ENCODE assay signal across 17 mouse cellular contexts in genomic region chr4:117918261-117918660, GRCm38 (mm10). TPM values are rescaled to one million over a fixed set of nuclear protein-coding genes. Genes with fewer than 3 reads are reported as not detected.
DNase-seq lines count a peak whose midpoint lies in the region; ATAC-seq and TF ChIP-seq lines count a peak whose summit lies in the region.
"Had no signal": no experiment of that assay in that cellular context is flagged by ENCODE, and none has a peak within 500 bp of the region (broad histone marks: within the 10 kb centered on the region; RNA-seq: fewer than 3 reads in every experiment).

No protein-coding gene starts in this region.

- H3K27ac ChIP-seq in heart, embryonic 16.5 days (ENCODE audit: low read length), result peak overlapping the region; percentile 81
- H3K27ac ChIP-seq in heart, adult 2 months, result no peak overlapping the region
- peak overlapping the region; percentile 32 for H3K27ac ChIP-seq in liver, embryonic 13.5 days
- no peak overlapping the region for H3K27ac ChIP-seq in liver, embryonic 11.5 days (ENCODE audit: low read depth, low read length)
- peak overlapping the region; percentile 5 for H3K27ac ChIP-seq in macrophage
- H3K27ac ChIP-seq: hindbrain, embryonic 14.5 days; left cerebral cortex, adult 2 months; limb, embryonic 13.5 days; midbrain, embryonic 12.5 days had no signal

- intact Hi-C loops in heart, adult 2 months (cut with DNase I), result no loop called here

- ATAC-seq in heart, embryonic 16.5 days (replicated peaks; ENCODE audit: extremely low read depth, insufficient read depth, low FRiP score), result no peak
- ATAC-seq in liver, embryonic 13.5 days (ENCODE audit: low read depth), result no peak
- ATAC-seq in liver, embryonic 11.5 days (replicated peaks; ENCODE audit: low FRiP score), result no peak
- ATAC-seq: CD4-positive, CD25-positive, alpha-beta regulatory T cell, adult 4 months; Patski had no signal

- peak overlapping the region; percentile 22; the same call in 1 of the 2 replicates for H3K9ac ChIP-seq in heart, embryonic 16.5 days (ENCODE audit: low read length)
- H3K9ac ChIP-seq in heart, adult 2 months (ENCODE audit: low read depth, low read length), result no peak overlapping the region
- H3K9ac ChIP-seq in liver, embryonic 13.5 days, result no peak overlapping the region
- H3K9ac ChIP-seq in liver, embryonic 11.5 days (ENCODE audit: low read depth, low read length), result no peak overlapping the region
- H3K9ac ChIP-seq: hindbrain, embryonic 14.5 days; limb, embryonic 13.5 days; midbrain, embryonic 12.5 days had no signal

- no peak for TF ChIP-seq POLR2A in heart, adult 2 months (IDR thresholded peaks at IDR 0.05; ENCODE audit: insufficient read depth, low read depth, low read length)

- peaks cover 34% of the 10 kb centered on the region for H3K4me1 ChIP-seq in heart, embryonic 16.5 days (ENCODE audit: control insufficient read depth, insufficient read depth, low read length)
- peaks cover under 1% of the 10 kb centered on the region; the same call in 1 of the 2 replicates for H3K4me1 ChIP-seq in heart, adult 2 months (ENCODE audit: control insufficient read depth, insufficient read depth, low read length)
- peaks cover 49% of the 10 kb centered on the region for H3K4me1 ChIP-seq in liver, embryonic 13.5 days (replicated peaks)
- peaks cover 27% of the 10 kb centered on the region for H3K4me1 ChIP-seq in liver, embryonic 11.5 days (replicated peaks; ENCODE audit: control insufficient read depth, insufficient read depth, low read length)

- no peak overlapping the region for H3K4me3 ChIP-seq in heart, embryonic 16.5 days (ENCODE audit: low read length)
- H3K4me3 ChIP-seq in heart, adult 2 months, result no peak overlapping the region
- no peak overlapping the region for H3K4me3 ChIP-seq in liver, embryonic 13.5 days (replicated peaks)
- no peak overlapping the region for H3K4me3 ChIP-seq in liver, embryonic 11.5 days (ENCODE audit: low read depth, low read length)
- H3K4me3 ChIP-seq in macrophage (ENCODE audit: inconsistent target), result no peak overlapping the region
- H3K4me3 ChIP-seq: left cerebral cortex, adult 2 months; limb, embryonic 13.5 days; midbrain, embryonic 12.5 days had no signal

- TF ChIP-seq CTCF in heart, adult 2 months (IDR thresholded peaks at IDR 0.05), result no peak

- DNase-seq in heart, adult 2 months, result no peak
- no peak for DNase-seq in liver, embryonic 13.5 days
- DNase-seq in liver, embryonic 11.5 days (ENCODE audit: low spot score), result no peak
- peak; percentile 57 for DNase-seq in heart, postnatal 4 days
- no peak for DNase-seq in adrenal gland, postnatal 25 days
- DNase-seq: cerebellum, adult 18-20 months; gastrocnemius, postnatal 25 days; lung, postnatal 14 days; thymus, postnatal 14 days had no signal

- peak overlapping the region; percentile 22; the same call in 1 of the 2 replicates for H3K4me2 ChIP-seq in heart, embryonic 16.5 days (ENCODE audit: low read depth, low read length)
- H3K4me2 ChIP-seq in liver, embryonic 13.5 days, result no peak overlapping the region
- no peak overlapping the region for H3K4me2 ChIP-seq in liver, embryonic 11.5 days
- H3K4me2 ChIP-seq: hindbrain, embryonic 14.5 days; limb, embryonic 13.5 days; midbrain, embryonic 12.5 days had no signal

- 17% methylated on average over 3 of the region's 3 CpGs for WGBS in heart, embryonic 16.5 days
- WGBS in heart, adult 2 months, result 15% methylated on average over 3 of the region's 3 CpGs
- 70% methylated on average over 3 of the region's 3 CpGs for WGBS in liver, embryonic 13.5 days (ENCODE audit: insufficient replicate concordance)
- WGBS in liver, embryonic 11.5 days, result 66% methylated on average over 3 of the region's 3 CpGs
- WGBS in macrophage (ENCODE audit: missing documents), result 47% methylated on average over 3 of the region's 3 CpGs

- no peaks in the 10 kb centered on the region for H3K79me2 ChIP-seq in heart, adult 2 months (replicated peaks; ENCODE audit: control insufficient read depth, insufficient read depth, low read length)
- peaks cover 15% of the 10 kb centered on the region for H3K79me2 ChIP-seq in macrophage (ENCODE audit: inconsistent target)

- no peaks in the 10 kb centered on the region for H3K36me3 ChIP-seq in heart, embryonic 16.5 days (ENCODE audit: control insufficient read depth, insufficient read depth)
- H3K36me3 ChIP-seq in heart, adult 2 months (ENCODE audit: control insufficient read depth, insufficient read depth, low read length), result no peaks in the 10 kb centered on the region
- no peaks in the 10 kb centered on the region for H3K36me3 ChIP-seq in liver, embryonic 13.5 days
- H3K36me3 ChIP-seq in liver, embryonic 11.5 days (ENCODE audit: control insufficient read depth, insufficient read depth, low read length), result no peaks in the 10 kb centered on the region
- H3K36me3 ChIP-seq in macrophage (ENCODE audit: inconsistent target), result no peaks in the 10 kb centered on the region
- H3K36me3 ChIP-seq: limb, embryonic 13.5 days; midbrain, embryonic 12.5 days had no signal

- H3K9me3 ChIP-seq in heart, embryonic 16.5 days (replicated peaks; ENCODE audit: control insufficient read depth, low read length), result no peaks in the 10 kb centered on the region
- H3K9me3 ChIP-seq in liver, embryonic 13.5 days (replicated peaks), result no peaks in the 10 kb centered on the region
- no peaks in the 10 kb centered on the region for H3K9me3 ChIP-seq in liver, embryonic 11.5 days (ENCODE audit: control insufficient read depth, low read length)
- H3K9me3 ChIP-seq: limb, embryonic 13.5 days; midbrain, embryonic 12.5 days had no signal

- TF ChIP-seq EP300 in heart, adult 2 months (IDR thresholded peaks at IDR 0.05; ENCODE audit: insufficient read depth, low read depth, low read length), result no peak

- peaks cover 3% of the 10 kb centered on the region; the same call in 1 of the 2 replicates for H3K27me3 ChIP-seq in heart, embryonic 16.5 days (ENCODE audit: control insufficient read depth, insufficient read depth, low read length)
- no peaks in the 10 kb centered on the region for H3K27me3 ChIP-seq in heart, adult 2 months (ENCODE audit: control insufficient read depth, insufficient read depth, low read length)
- H3K27me3 ChIP-seq in liver, embryonic 13.5 days, result peaks cover 21% of the 10 kb centered on the region
- H3K27me3 ChIP-seq in liver, embryonic 11.5 days (replicated peaks; ENCODE audit: control insufficient read depth, insufficient read depth, low read length), result 0 out of 2 replicates have a peak, but pooled peaks cover 2% of the 10 kb centered on the region
- H3K27me3 ChIP-seq: limb, embryonic 13.5 days; Patski had no signal

RNA-seq across cellular contexts. Expression of gene Ipo13, which starts 3.5 kb away (rescaled TPM):
- 43.7 and 49.4 TPM in 2 replicates for polyA plus RNA-seq in heart, embryonic 16.5 days (2015; fragmentation: Nextera tagmentation; extraction: Ambion mirVana)
- total RNA-seq in heart, adult 2 months (2021), result 10 to 100 TPM; 60.8 to 68.4 TPM
- 104 and 108 TPM in 2 replicates for polyA plus RNA-seq in heart, adult 2 months (2012; rRNA removed)
- 22.5 and 25.9 TPM in 2 replicates for polyA plus RNA-seq in liver, embryonic 13.5 days (2015; fragmentation: Nextera tagmentation; extraction: Ambion mirVana)
- polyA plus RNA-seq in liver, embryonic 11.5 days (2014; fragmentation: Nextera tagmentation; extraction: Ambion mirVana), result 42.7 and 44.2 TPM in 2 replicates
- 10 to 100 TPM; 49.6 TPM for total RNA-seq in heart, postnatal 4 days (2021)
- total RNA-seq in macrophage (2018; cell fraction: chromatin; rRNA removed), result 10 to 100 TPM in 25 of 26 experiments, 1 to 10 TPM in 1; 7.2 to 73.8 (median 39.0) TPM
- 10 to 100 TPM; 19.7 to 34.6 (median 26.9) TPM for total RNA-seq in macrophage (2018; cell fraction: cytosol; rRNA removed)
- total RNA-seq in macrophage (2018; cell fraction: nucleus; rRNA removed), result 10 to 100 TPM; 15.9 to 54.8 (median 31.7) TPM
- 17.2 to 30.4 TPM (median 28.2 TPM) in 3 replicates for polyA plus RNA-seq in macrophage (2018)
- 41.5 and 48.5 TPM in 2 replicates for total RNA-seq in adrenal gland, postnatal 25 days (2021)

RNA-seq across cellular contexts. Expression of gene Artn, which starts 11.3 kb away (rescaled TPM):
- 0.70 and 0.85 TPM in 2 replicates for polyA plus RNA-seq in heart, embryonic 16.5 days (2015; fragmentation: Nextera tagmentation; extraction: Ambion mirVana)
- total RNA-seq in heart, adult 2 months (2021), result not detected
- 0.09 and 0.23 TPM in 2 replicates for polyA plus RNA-seq in heart, adult 2 months (2012; rRNA removed)
- 2.5 and 2.7 TPM in 2 replicates for polyA plus RNA-seq in liver, embryonic 13.5 days (2015; fragmentation: Nextera tagmentation; extraction: Ambion mirVana)
- 0.74 and 1.2 TPM in 2 replicates for polyA plus RNA-seq in liver, embryonic 11.5 days (2014; fragmentation: Nextera tagmentation; extraction: Ambion mirVana)
- total RNA-seq in heart, postnatal 4 days (2021), result under 1 TPM; 0.67 to 0.72 TPM
- total RNA-seq in macrophage (2018; cell fraction: chromatin; rRNA removed), result under 1 TPM in 1 of 26 experiments, not detected in 25; 0.53 TPM
- total RNA-seq in macrophage (2018; cell fraction: cytosol; rRNA removed), result not detected
- total RNA-seq in macrophage (2018; cell fraction: nucleus; rRNA removed), result under 1 TPM in 2 of 26 experiments, not detected in 24; 0.25 to 0.86 TPM
- not detected in 3 replicates for polyA plus RNA-seq in macrophage (2018)
- total RNA-seq in adrenal gland, postnatal 25 days (2021), result 0.33 TPM in 1 of 2 replicates, not detected in the other
- polyA plus RNA-seq: CD4-positive, CD25-positive, alpha-beta regulatory T cell, adult 4 months; Patski had no signal

RNA-seq across cellular contexts. Expression of gene Dph2, which starts 26.4 kb away (rescaled TPM):
- 12.5 and 15.1 TPM in 2 replicates for polyA plus RNA-seq in heart, embryonic 16.5 days (2015; fragmentation: Nextera tagmentation; extraction: Ambion mirVana)
- total RNA-seq in heart, adult 2 months (2021), result 1 to 10 TPM; 3.0 to 3.9 TPM
- polyA plus RNA-seq in heart, adult 2 months (2012; rRNA removed), result 7.3 and 8.4 TPM in 2 replicates
- 9.8 and 10.5 TPM in 2 replicates for polyA plus RNA-seq in liver, embryonic 13.5 days (2015; fragmentation: Nextera tagmentation; extraction: Ambion mirVana)
- 21.9 and 23.1 TPM in 2 replicates for polyA plus RNA-seq in liver, embryonic 11.5 days (2014; fragmentation: Nextera tagmentation; extraction: Ambion mirVana)
- total RNA-seq in heart, postnatal 4 days (2021), result 1 to 10 TPM; 4.1 to 5.1 TPM
- 10 to 100 TPM in 7 of 26 experiments, 1 to 10 TPM in 19; 1.9 to 15.4 (median 7.8) TPM for total RNA-seq in macrophage (2018; cell fraction: chromatin; rRNA removed)
- 1 to 10 TPM; 1.4 to 6.7 (median 4.5) TPM for total RNA-seq in macrophage (2018; cell fraction: cytosol; rRNA removed)
- 10 to 100 TPM in 6 of 26 experiments, 1 to 10 TPM in 20; 2.1 to 17.8 (median 7.0) TPM for total RNA-seq in macrophage (2018; cell fraction: nucleus; rRNA removed)
- polyA plus RNA-seq in macrophage (2018), result 1.9 to 7.4 TPM (median 4.9 TPM) in 3 replicates
- total RNA-seq in adrenal gland, postnatal 25 days (2021), result 10.6 and 14.2 TPM in 2 replicates

RNA-seq across cellular contexts. Expression of gene Atp6v0b, which starts 31.1 kb away (rescaled TPM):
- 229 and 244 TPM in 2 replicates for polyA plus RNA-seq in heart, embryonic 16.5 days (2015; fragmentation: Nextera tagmentation; extraction: Ambion mirVana)
- total RNA-seq in heart, adult 2 months (2021), result 100 to 1,000 TPM; 109 to 124 TPM
- 279 and 324 TPM in 2 replicates for polyA plus RNA-seq in heart, adult 2 months (2012; rRNA removed)
- polyA plus RNA-seq in liver, embryonic 13.5 days (2015; fragmentation: Nextera tagmentation; extraction: Ambion mirVana), result 158 and 159 TPM in 2 replicates
- polyA plus RNA-seq in liver, embryonic 11.5 days (2014; fragmentation: Nextera tagmentation; extraction: Ambion mirVana), result 212 and 229 TPM in 2 replicates
- total RNA-seq in heart, postnatal 4 days (2021), result 100 to 1,000 TPM; 115 to 126 TPM
- total RNA-seq in macrophage (2018; cell fraction: chromatin; rRNA removed), result 1,000 to 10,000 TPM in 7 of 26 experiments, 100 to 1,000 TPM in 19; 550 to 1,641 (median 786) TPM
- 100 to 1,000 TPM; 385 to 632 (median 493) TPM for total RNA-seq in macrophage (2018; cell fraction: cytosol; rRNA removed)
- 1,000 to 10,000 TPM in 18 of 26 experiments, 100 to 1,000 TPM in 8; 771 to 1,959 (median 1,156) TPM for total RNA-seq in macrophage (2018; cell fraction: nucleus; rRNA removed)
- polyA plus RNA-seq in macrophage (2018), result 307 to 636 TPM (median 464 TPM) in 3 replicates
- total RNA-seq in adrenal gland, postnatal 25 days (2021), result 231 and 241 TPM in 2 replicates

RNA-seq across cellular contexts. Expression of gene B4galt2, which starts 35.0 kb away (rescaled TPM):
- 8.6 and 9.5 TPM in 2 replicates for polyA plus RNA-seq in heart, embryonic 16.5 days (2015; fragmentation: Nextera tagmentation; extraction: Ambion mirVana)
- total RNA-seq in heart, adult 2 months (2021), result 1 to 10 TPM; 4.0 to 4.3 TPM
- 8.6 and 9.3 TPM in 2 replicates for polyA plus RNA-seq in heart, adult 2 months (2012; rRNA removed)
- polyA plus RNA-seq in liver, embryonic 13.5 days (2015; fragmentation: Nextera tagmentation; extraction: Ambion mirVana), result 1.8 and 1.9 TPM in 2 replicates
- 9.3 and 10.5 TPM in 2 replicates for polyA plus RNA-seq in liver, embryonic 11.5 days (2014; fragmentation: Nextera tagmentation; extraction: Ambion mirVana)
- total RNA-seq in heart, postnatal 4 days (2021), result 10 to 100 TPM; 19.5 to 21.9 TPM
- 1 to 10 TPM in 23 of 26 experiments, under 1 TPM in 2, not detected in 1; 0.64 to 8.5 (median 1.9) TPM for total RNA-seq in macrophage (2018; cell fraction: chromatin; rRNA removed)
- total RNA-seq in macrophage (2018; cell fraction: cytosol; rRNA removed), result under 1 TPM in 16 of 26 experiments, not detected in 10; 0.03 to 0.48 (median 0.11) TPM
- total RNA-seq in macrophage (2018; cell fraction: nucleus; rRNA removed), result 1 to 10 TPM in 10 of 26 experiments, under 1 TPM in 14, not detected in 2; 0.28 to 2.7 (median 0.85) TPM
- 0.14 to 0.58 TPM in 2 of 3 replicates, not detected in the other for polyA plus RNA-seq in macrophage (2018)
- 12.6 and 18.6 TPM in 2 replicates for total RNA-seq in adrenal gland, postnatal 25 days (2021)
- polyA plus RNA-seq: CD4-positive, CD25-positive, alpha-beta regulatory T cell, adult 4 months had no signal

Comparison
In these comparisons a context has a peak if more than half of its experiments do, and no peak if none do; other contexts are left out.
1. H3K27ac ChIP-seq: peak in heart, embryonic 16.5 days (single experiment), liver, embryonic 13.5 days (single experiment) and macrophage (single experiment); none in heart, adult 2 months (single experiment) and liver, embryonic 11.5 days (single experiment).